Mouse (Mus musculus) stomach, embryonic 16.5 days (tissue): ENCODE results near the gene Yif1b. TPM values are rescaled to one million over a fixed set of nuclear protein-coding genes. Genes with fewer than 3 reads are reported as not detected.

Experiments
- ATAC-seq: fragments of 200-750 bp; cut with Nextera tagmentation; 2 replicates; pipeline ENCODE4 v1.8.0; 2017; ENCODE audit warnings: moderate number of reproducible peaks, moderate TSS enrichment; ENCODE audit not compliant: insufficient read depth, low FRiP score
- H3K27ac ChIP-seq: fragments of 300-500 bp; sonication (generic); 2 replicates; pipeline ENCODE4 v1.5.1; 2014; ENCODE audit warnings: low read length
- H3K27me3 ChIP-seq: fragments of 300-500 bp; sonication (generic); 2 replicates; pipeline ENCODE4 v1.6.1; 2014; ENCODE audit warnings: low read length, control low read depth, mixed read lengths; ENCODE audit not compliant: control insufficient read depth, insufficient read depth
- H3K36me3 ChIP-seq: fragments of 300-500 bp; sonication (generic); 2 replicates; pipeline ENCODE4 v1.6.1; 2014; ENCODE audit warnings: low read length; ENCODE audit not compliant: control insufficient read depth, insufficient read depth
- H3K4me1 ChIP-seq: fragments of 300-500 bp; sonication (generic); 2 replicates; pipeline ENCODE4 v1.6.1; 2014; ENCODE audit warnings: low read length, control low read depth, mixed read lengths; ENCODE audit not compliant: control insufficient read depth, insufficient read depth
- H3K4me2 ChIP-seq: fragments of 300-500 bp; sonication (generic); 2 replicates; pipeline ENCODE4 v1.6.1; 2014; ENCODE audit warnings: low read depth, low read length, mixed read lengths
- H3K4me3 ChIP-seq: fragments of 300-500 bp; sonication (generic); replicated peaks from 2 replicates; pipeline ENCODE4 v1.5.1; 2014; ENCODE audit warnings: mild to moderate bottlenecking, low read length
- H3K9ac ChIP-seq: fragments of 300-500 bp; sonication (generic); 2 replicates; pipeline ENCODE4 v1.6.1; 2014; ENCODE audit warnings: low read length
- H3K9me3 ChIP-seq: fragments of 300-500 bp; sonication (generic); replicated peaks from 2 replicates; pipeline ENCODE4 v1.6.1; 2016; ENCODE audit warnings: low read length, control low read depth; ENCODE audit not compliant: control insufficient read depth
- WGBS: fragments of 180-500 bp; shearing (Covaris S2); extraction: QIAGEN DNeasy Blood & Tissue Kit; methylation state at CpG from one replicate; pipeline ENCODE4 v1.1.7; 2014; 5-methylcytosine and 5-hydroxymethylcytosine counted together
- polyA plus RNA-seq: library from polyadenylated mRNA; unstranded; fragments of >200 nt; fragmentation: Nextera tagmentation; extraction: Ambion mirVana; gene quantifications from 2 replicates; pipeline ENCODE4 v1.2.1, GENCODE M21; 2015

Gene Yif1b
- polyA plus RNA-seq, 1 experiment from 2014 or later = 89.4 TPM

GRCm38 (mm10) chr7:29282074-29282554, 44.0 kb downstream of the Yif1b start:
- peak overlapping the region; percentile 81 for H3K4me2 ChIP-seq
- H3K27ac ChIP-seq = peak overlapping the region; percentile 86
- H3K36me3 ChIP-seq = no peaks in the 10 kb centered on the region
- peaks cover 9% of the 10 kb centered on the region; the same call in 1 of the 2 replicates for H3K27me3 ChIP-seq
- peak overlapping the region; percentile 79 for H3K9ac ChIP-seq
- ATAC-seq = peak; percentile 59
- peak overlapping the region; percentile 60 for H3K4me3 ChIP-seq
- H3K4me1 ChIP-seq = peaks cover 6% of the 10 kb centered on the region; the same call in 1 of the 2 replicates
- WGBS = 8% methylated on average over 21 of the region's 21 CpGs
- no peaks in the 10 kb centered on the region for H3K9me3 ChIP-seq

- H3K4me2 ChIP-seq = no peak overlapping the region
- 71% methylated on average over 4 of the region's 4 CpGs for WGBS
- peaks cover 8% of the 10 kb centered on the region; the same call in 1 of the 2 replicates for H3K4me1 ChIP-seq
- H3K9ac ChIP-seq = no peak overlapping the region
- ATAC-seq = no peak
- H3K4me3 ChIP-seq = no peak overlapping the region
- no peaks in the 10 kb centered on the region for H3K36me3 ChIP-seq
- H3K27ac ChIP-seq = no peak overlapping the region
- H3K27me3 ChIP-seq = peaks cover 9% of the 10 kb centered on the region; the same call in 1 of the 2 replicates
- no peaks in the 10 kb centered on the region for H3K9me3 ChIP-seq
Observed at GRCm38 (mm10) chr7:29283876-29284275, 45.7 kb downstream of the Yif1b start.

- WGBS = 78% methylated on average over 6 of the region's 6 CpGs
- no peaks in the 10 kb centered on the region for H3K9me3 ChIP-seq
- peaks cover 9% of the 10 kb centered on the region; the same call in 1 of the 2 replicates for H3K27me3 ChIP-seq
- no peak for ATAC-seq
- no peak overlapping the region for H3K9ac ChIP-seq
- peaks cover 8% of the 10 kb centered on the region; the same call in 1 of the 2 replicates for H3K4me1 ChIP-seq
- no peaks in the 10 kb centered on the region for H3K36me3 ChIP-seq
- no peak overlapping the region for H3K27ac ChIP-seq
- H3K4me3 ChIP-seq = no peak overlapping the region
- no peak overlapping the region for H3K4me2 ChIP-seq
Observed at GRCm38 (mm10) chr7:29284523-29284922, 46.4 kb downstream of the Yif1b start.

- WGBS = 84% methylated on average over 7 of the region's 7 CpGs
- Histone ChIP-seq H3K4me3 (no peak overlapping the region), H3K27ac (peak overlapping the region; percentile 27; the same call in 1 of the 2 replicates), H3K9ac (no peak overlapping the region), H3K4me2 (no peak overlapping the region), H3K36me3 (no peaks in the 10 kb centered on the region), H3K4me1 (peaks cover 24% of the 10 kb centered on the region), H3K27me3 (peaks cover 1% of the 10 kb centered on the region; the same call in 1 of the 2 replicates), H3K9me3 (no peaks in the 10 kb centered on the region)
- ATAC-seq = no peak
Observed at GRCm38 (mm10) chr7:29287481-29287880, 49.4 kb downstream of the Yif1b start.

- whole genome bisulfite sequencing = 69% methylated on average over 2 of the region's 2 CpGs
- Histone ChIP-seq H3K4me3 (no peak overlapping the region), H3K9ac (no peak overlapping the region)
Observed at GRCm38 (mm10) chr7:29288079-29288478, 50.0 kb downstream of the Yif1b start.

GRCm38 (mm10) chr7:29288942-29289638, 51.0 kb downstream of the Yif1b start, which contains the start of gene Ppp1r14a:
Gene Ppp1r14a (plus strand): TSS chr7:29289308.
- H3K4me2 ChIP-seq = peak within 1 kb of the TSS; percentile 86
- ATAC-seq = peak; percentile 30; the same call in 1 of the 2 replicates
- H3K27ac ChIP-seq = peak within 1 kb of the TSS; percentile 95
- no peaks in the 10 kb centered on the region for H3K9me3 ChIP-seq
- H3K36me3 ChIP-seq = no peaks in the 10 kb centered on the region
- H3K27me3 ChIP-seq = no peaks in the 10 kb centered on the region
- 1% methylated on average over 59 of the region's 59 CpGs for WGBS
- H3K4me3 ChIP-seq = peak within 1 kb of the TSS; percentile 63
- peaks cover 38% of the 10 kb centered on the region for H3K4me1 ChIP-seq
- peak within 1 kb of the TSS; percentile 79 for H3K9ac ChIP-seq

More at GRCm38 (mm10) chr7:29288079-29288478, 50.0 kb downstream of the Yif1b start:
- no peaks in the 10 kb centered on the region for H3K27me3 ChIP-seq
- no peaks in the 10 kb centered on the region for H3K36me3 ChIP-seq
- H3K4me1 ChIP-seq = peaks cover 30% of the 10 kb centered on the region
- H3K9me3 ChIP-seq = no peaks in the 10 kb centered on the region
- no peak overlapping the region for H3K4me2 ChIP-seq
- H3K27ac ChIP-seq = peak overlapping the region; percentile 27; the same call in 1 of the 2 replicates
- ATAC-seq = peak; percentile 27; the same call in 1 of the 2 replicates

- Histone ChIP-seq H3K36me3 (no peaks in the 10 kb centered on the region), H3K4me3 (peak overlapping the region; percentile 63), H3K9me3 (no peaks in the 10 kb centered on the region), H3K4me1 (peaks cover 38% of the 10 kb centered on the region), H3K27me3 (no peaks in the 10 kb centered on the region), H3K4me2 (peak overlapping the region; percentile 86), H3K9ac (peak overlapping the region; percentile 79), H3K27ac (peak overlapping the region; percentile 95)
- WGBS = 67% methylated on average over 6 of the region's 6 CpGs
- ATAC-seq = no peak
Observed at GRCm38 (mm10) chr7:29289856-29290255, 51.7 kb downstream of the Yif1b start.

GRCm38 (mm10) chr7:29290691-29291485, 52.8 kb downstream of the Yif1b start:
- Histone ChIP-seq H3K27ac (peak overlapping the region; percentile 95), H3K4me3 (peak overlapping the region; percentile 63), H3K9ac (peak overlapping the region; percentile 66), H3K36me3 (no peaks in the 10 kb centered on the region), H3K4me1 (peaks cover 38% of the 10 kb centered on the region), H3K9me3 (no peaks in the 10 kb centered on the region), H3K27me3 (no peaks in the 10 kb centered on the region), H3K4me2 (peak overlapping the region; percentile 86)
- 31% methylated on average over 11 of the region's 11 CpGs for WGBS
- ATAC-seq = no peak
